Mouse (Mus musculus) lung, postnatal 14 days (tissue): Measurements from ENCODE around the gene Atp6v1f.
A peak's percentile ranks its signal among the peaks of the same experiment; 100 is the strongest.

ENCODE experiments used
- DNase-seq: peaks from one replicate; pipeline ENCODE4 v3.0.0; 2021

The Atp6v1f gene

GRCm38 (mm10) chr6:29463388-29463787, 4.1 kb upstream of the Atp6v1f start:
- DNase-seq, result no peak

- DNase-seq, result no peak
These were observed 1.3 kb downstream of the Atp6v1f start for GRCm38 (mm10) chr6:29468851-29469250.

- no peak for DNase-seq
These were observed 3.6 kb downstream of the Atp6v1f start, which contains the start of gene Atp6v1fnb for GRCm38 (mm10) chr6:29471137-29471536. Atp6v1fnb (plus strand) TSS chr6:29471437.

- DNase-seq, result peak; percentile 78
These were observed 6.6 kb downstream of the Atp6v1f start for GRCm38 (mm10) chr6:29473941-29474691.

GRCm38 (mm10) chr6:29474736-29475135, 7.2 kb downstream of the Atp6v1f start:
- no peak for DNase-seq

GRCm38 (mm10) chr6:29482691-29483090, 15.2 kb downstream of the Atp6v1f start:
- DNase-seq, result no peak

- DNase-seq, result peak; percentile 83
These were observed 17.4 kb downstream of the Atp6v1f start for GRCm38 (mm10) chr6:29484716-29485559.

- DNase-seq, result no peak
These were observed 18.4 kb downstream of the Atp6v1f start for GRCm38 (mm10) chr6:29485951-29486350.

GRCm38 (mm10) chr6:29494101-29494500, 26.6 kb downstream of the Atp6v1f start:
- peak; percentile 24 for DNase-seq

GRCm38 (mm10) chr6:29496270-29496669, 28.8 kb downstream of the Atp6v1f start:
- no peak for DNase-seq

- DNase-seq, result no peak
These were observed 30.3 kb downstream of the Atp6v1f start for GRCm38 (mm10) chr6:29497791-29498190.

- no peak for DNase-seq
These were observed 32.7 kb downstream of the Atp6v1f start for GRCm38 (mm10) chr6:29500177-29500576.

GRCm38 (mm10) chr6:29500810-29501209, 33.3 kb downstream of the Atp6v1f start:
- no peak for DNase-seq

- DNase-seq, result no peak
These were observed 34.1 kb downstream of the Atp6v1f start for GRCm38 (mm10) chr6:29501599-29501998.

GRCm38 (mm10) chr6:29505493-29505892, 38.0 kb downstream of the Atp6v1f start:
- DNase-seq, result no peak

GRCm38 (mm10) chr6:29506834-29507233, 39.3 kb downstream of the Atp6v1f start:
- DNase-seq, result no peak

GRCm38 (mm10) chr6:29507447-29508309, 40.2 kb downstream of the Atp6v1f start, which contains the start of gene Kcp:
Kcp (minus strand) TSS chr6:29507952.
- DNase-seq, result no peak

- DNase-seq, result no peak
These were observed 41.6 kb downstream of the Atp6v1f start for GRCm38 (mm10) chr6:29509086-29509485.

- peak; percentile 46 for DNase-seq
These were observed 45.8 kb downstream of the Atp6v1f start for GRCm38 (mm10) chr6:29513284-29513683.

- DNase-seq, result peak; percentile 82
These were observed 49.6 kb downstream of the Atp6v1f start for GRCm38 (mm10) chr6:29517139-29517538.
